Mouse (Mus musculus) hindbrain, embryonic 15.5 days (tissue): ENCODE measurements at regions not wholly inside any gene's neighbourhood (a gene's known extent, or its start where the extent isn't known, plus 50 kb on each side); places are given as distances from the start of the nearest gene placed in this dataset.

ENCODE experiments used
- ATAC-seq: fragments of 200-750 bp; cut with Nextera tagmentation; 2 replicates; pipeline ENCODE4 v1.8.0; 2017; ENCODE audit warnings: low read depth, moderate number of reproducible peaks, moderate TSS enrichment; ENCODE audit not compliant: low FRiP score
- H3K27ac ChIP-seq: fragments of 300-500 bp; sonication (generic); replicated peaks from 2 replicates; pipeline ENCODE4 v1.5.1; 2015; ENCODE audit warnings: mild to moderate bottlenecking, inconsistent platforms
- H3K27me3 ChIP-seq: fragments of 300-500 bp; sonication (generic); 2 replicates; pipeline ENCODE4 v1.6.1; 2015; ENCODE audit warnings: control low read depth, inconsistent platforms
- H3K36me3 ChIP-seq: fragments of 300-500 bp; sonication (generic); 2 replicates; pipeline ENCODE4 v1.6.1; 2015; ENCODE audit warnings: control low read depth, inconsistent platforms
- H3K4me1 ChIP-seq: fragments of 300-500 bp; sonication (generic); replicated peaks from 2 replicates; pipeline ENCODE4 v1.6.1; 2015; ENCODE audit warnings: control low read depth, inconsistent platforms
- H3K4me2 ChIP-seq: fragments of 300-500 bp; sonication (generic); 2 replicates; pipeline ENCODE4 v1.6.1; 2015; ENCODE audit warnings: moderate library complexity, mild to moderate bottlenecking, inconsistent platforms
- H3K4me3 ChIP-seq: fragments of 300-500 bp; sonication (generic); 2 replicates; pipeline ENCODE4 v1.5.1; 2015; ENCODE audit warnings: mild to moderate bottlenecking, inconsistent platforms
- H3K9ac ChIP-seq: fragments of 300-500 bp; sonication (generic); 2 replicates; pipeline ENCODE4 v1.6.1; 2015; ENCODE audit warnings: inconsistent platforms
- H3K9me3 ChIP-seq: fragments of 300-500 bp; sonication (generic); 2 replicates; pipeline ENCODE4 v1.6.1; 2016; ENCODE audit warnings: control low read depth, inconsistent platforms
- WGBS: fragments of 180-500 bp; shearing (Covaris S2); methylation state at CpG from one replicate; pipeline ENCODE4 v1.1.7; 2015; 5-methylcytosine and 5-hydroxymethylcytosine counted together

- Histone ChIP-seq H3K27me3 (no peaks in the 10 kb centered on the region), H3K4me1 (no peaks in the 10 kb centered on the region), H3K9me3 (no peaks in the 10 kb centered on the region), H3K9ac (no peak overlapping the region), H3K27ac (no peak overlapping the region), H3K36me3 (no peaks in the 10 kb centered on the region), H3K4me2 (no peak overlapping the region), H3K4me3 (no peak overlapping the region)
- WGBS = 79% methylated on average over 6 of the region's 6 CpGs
- no peak for ATAC-seq
These were observed 232.2 kb upstream of the Dab2 start for GRCm38 (mm10) chr15:6067380-6067779.

- WGBS = 91% methylated on average over 8 of the region's 8 CpGs
- Histone ChIP-seq H3K4me3 (no peak overlapping the region), H3K27ac (no peak overlapping the region), H3K27me3 (no peaks in the 10 kb centered on the region), H3K36me3 (no peaks in the 10 kb centered on the region), H3K4me1 (no peaks in the 10 kb centered on the region), H3K9ac (no peak overlapping the region), H3K9me3 (no peaks in the 10 kb centered on the region), H3K4me2 (no peak overlapping the region)
- ATAC-seq = no peak
These were observed 231.2 kb upstream of the Dab2 start for GRCm38 (mm10) chr15:6068371-6068770.

- no peaks in the 10 kb centered on the region for H3K27me3 ChIP-seq
- H3K27ac ChIP-seq = no peak overlapping the region
- no peak overlapping the region for H3K4me3 ChIP-seq
- H3K36me3 ChIP-seq = no peaks in the 10 kb centered on the region
- no peaks in the 10 kb centered on the region for H3K9me3 ChIP-seq
- ATAC-seq = no peak
- H3K4me1 ChIP-seq = no peaks in the 10 kb centered on the region
- no peak overlapping the region for H3K4me2 ChIP-seq
- H3K9ac ChIP-seq = no peak overlapping the region
These were observed 227.7 kb upstream of the Dab2 start for GRCm38 (mm10) chr15:6071873-6072272.

- Histone ChIP-seq H3K4me2 (no peak overlapping the region), H3K4me1 (no peaks in the 10 kb centered on the region), H3K4me3 (no peak overlapping the region), H3K27ac (no peak overlapping the region), H3K9me3 (no peaks in the 10 kb centered on the region), H3K36me3 (no peaks in the 10 kb centered on the region), H3K9ac (no peak overlapping the region), H3K27me3 (no peaks in the 10 kb centered on the region)
- no peak for ATAC-seq
- WGBS = 82% methylated on average over 3 of the region's 3 CpGs
These were observed 226.7 kb upstream of the Dab2 start for GRCm38 (mm10) chr15:6072920-6073319.

- H3K4me2 ChIP-seq = no peak overlapping the region
- no peak overlapping the region for H3K4me3 ChIP-seq
- no peak overlapping the region for H3K9ac ChIP-seq
- H3K27me3 ChIP-seq = no peaks in the 10 kb centered on the region
- no peaks in the 10 kb centered on the region for H3K4me1 ChIP-seq
- peak; percentile 83 for ATAC-seq
- H3K27ac ChIP-seq = no peak overlapping the region
- no peaks in the 10 kb centered on the region for H3K9me3 ChIP-seq
- no peaks in the 10 kb centered on the region for H3K36me3 ChIP-seq
- 36% methylated on average over 8 of the region's 8 CpGs for WGBS
These were observed 218.6 kb upstream of the Dab2 start for GRCm38 (mm10) chr15:6080714-6081635.

GRCm38 (mm10) chr15:6087208-6087607, 212.4 kb upstream of the Dab2 start:
- Histone ChIP-seq H3K9ac (no peak overlapping the region), H3K27ac (no peak overlapping the region), H3K9me3 (no peaks in the 10 kb centered on the region), H3K27me3 (no peaks in the 10 kb centered on the region), H3K4me1 (no peaks in the 10 kb centered on the region), H3K4me2 (no peak overlapping the region), H3K36me3 (no peaks in the 10 kb centered on the region), H3K4me3 (no peak overlapping the region)
- ATAC-seq = no peak
- 91% methylated on average over 3 of the region's 3 CpGs for WGBS

GRCm38 (mm10) chr15:6088498-6088897, 211.1 kb upstream of the Dab2 start:
- no peak overlapping the region for H3K27ac ChIP-seq
- H3K9me3 ChIP-seq = no peaks in the 10 kb centered on the region
- no peak overlapping the region for H3K4me3 ChIP-seq
- ATAC-seq = no peak
- no peaks in the 10 kb centered on the region for H3K36me3 ChIP-seq
- no peaks in the 10 kb centered on the region for H3K4me1 ChIP-seq
- no peak overlapping the region for H3K4me2 ChIP-seq
- WGBS = 89% methylated on average over 4 of the region's 4 CpGs
- H3K27me3 ChIP-seq = no peaks in the 10 kb centered on the region
- H3K9ac ChIP-seq = no peak overlapping the region

GRCm38 (mm10) chr15:6129697-6130096, 169.9 kb upstream of the Dab2 start:
- Histone ChIP-seq H3K9ac (no peak overlapping the region), H3K4me3 (no peak overlapping the region), H3K36me3 (no peaks in the 10 kb centered on the region), H3K27me3 (no peaks in the 10 kb centered on the region), H3K9me3 (no peaks in the 10 kb centered on the region), H3K4me2 (no peak overlapping the region), H3K4me1 (no peaks in the 10 kb centered on the region), H3K27ac (no peak overlapping the region)
- WGBS = 84% methylated on average over 3 of the region's 3 CpGs
- no peak for ATAC-seq

GRCm38 (mm10) chr15:6132216-6132615, 167.4 kb upstream of the Dab2 start:
- H3K9me3 ChIP-seq = no peaks in the 10 kb centered on the region
- H3K27ac ChIP-seq = no peak overlapping the region
- no peaks in the 10 kb centered on the region for H3K36me3 ChIP-seq
- H3K27me3 ChIP-seq = no peaks in the 10 kb centered on the region
- no peak for ATAC-seq
- no peak overlapping the region for H3K9ac ChIP-seq
- H3K4me2 ChIP-seq = no peak overlapping the region
- no peaks in the 10 kb centered on the region for H3K4me1 ChIP-seq
- H3K4me3 ChIP-seq = no peak overlapping the region

GRCm38 (mm10) chr15:6145071-6145470, 154.5 kb upstream of the Dab2 start:
- WGBS = 90% methylated on average over 2 of the region's 2 CpGs
- no peaks in the 10 kb centered on the region for H3K36me3 ChIP-seq
- no peak overlapping the region for H3K9ac ChIP-seq
- H3K27ac ChIP-seq = no peak overlapping the region
- ATAC-seq = no peak
- no peaks in the 10 kb centered on the region for H3K9me3 ChIP-seq
- H3K4me1 ChIP-seq = no peaks in the 10 kb centered on the region
- H3K4me2 ChIP-seq = no peak overlapping the region
- no peak overlapping the region for H3K4me3 ChIP-seq
- no peaks in the 10 kb centered on the region for H3K27me3 ChIP-seq

GRCm38 (mm10) chr15:6154706-6155105, 144.9 kb upstream of the Dab2 start:
- Histone ChIP-seq H3K4me2 (no peak overlapping the region), H3K4me1 (no peaks in the 10 kb centered on the region), H3K36me3 (no peaks in the 10 kb centered on the region), H3K9ac (no peak overlapping the region), H3K4me3 (no peak overlapping the region), H3K27me3 (no peaks in the 10 kb centered on the region), H3K9me3 (no peaks in the 10 kb centered on the region), H3K27ac (no peak overlapping the region)
- WGBS = 86% methylated on average over 9 of the region's 9 CpGs
- no peak for ATAC-seq

GRCm38 (mm10) chr15:6180261-6180660, 119.3 kb upstream of the Dab2 start:
- 94% methylated on average over 1 of the region's 1 CpGs for WGBS
- H3K4me1 ChIP-seq = no peaks in the 10 kb centered on the region
- no peak overlapping the region for H3K4me3 ChIP-seq
- H3K27ac ChIP-seq = no peak overlapping the region
- no peak overlapping the region for H3K4me2 ChIP-seq
- no peak for ATAC-seq
- no peaks in the 10 kb centered on the region for H3K9me3 ChIP-seq
- no peak overlapping the region for H3K9ac ChIP-seq
- H3K36me3 ChIP-seq = no peaks in the 10 kb centered on the region
- no peaks in the 10 kb centered on the region for H3K27me3 ChIP-seq

- no peak for ATAC-seq
- no peaks in the 10 kb centered on the region for H3K36me3 ChIP-seq
- no peak overlapping the region for H3K9ac ChIP-seq
- no peaks in the 10 kb centered on the region for H3K27me3 ChIP-seq
- WGBS = 89% methylated on average over 3 of the region's 3 CpGs
- no peak overlapping the region for H3K4me3 ChIP-seq
- no peaks in the 10 kb centered on the region for H3K9me3 ChIP-seq
- no peak overlapping the region for H3K4me2 ChIP-seq
- no peak overlapping the region for H3K27ac ChIP-seq
- H3K4me1 ChIP-seq = no peaks in the 10 kb centered on the region
These were observed 116.0 kb upstream of the Dab2 start for GRCm38 (mm10) chr15:6183627-6184026.
